Mouse (Mus musculus) liver, postnatal 0 days (tissue): ENCODE results near the gene Gm14401.
"Not testable (repeated sequence)": the region's sequence is repeated elsewhere in the genome, so short reads cannot be mapped to it uniquely, and the experiment has no call there.

Experiments used
- CTCF ChIP-seq: sonication (generic); IDR thresholded peaks from 2 replicates; pipeline ENCODE4 v1.5.1; 2016; ENCODE audit warnings: antibody characterized with exemption, low read depth
- EP300 ChIP-seq: IDR thresholded peaks from 2 replicates; pipeline ENCODE4 v1.6.1; 2016; ENCODE audit warnings: antibody characterized with exemption, low read depth, mild to moderate bottlenecking

GRCm38 (mm10) chr2:177072807-177073206 lies 1.3 kb upstream of the Gm14401 start:
- TF ChIP-seq CTCF, EP300: not testable (repeated sequence)
